Mouse (Mus musculus): ENCODE measurements at regions not wholly inside any gene's neighbourhood (a gene's known extent, or its start where the extent isn't known, plus 50 kb on each side); places are given as distances from the start of the nearest gene placed in this dataset.
A peak's percentile ranks its signal among the peaks of the same experiment; 100 is the strongest.

DNA sequence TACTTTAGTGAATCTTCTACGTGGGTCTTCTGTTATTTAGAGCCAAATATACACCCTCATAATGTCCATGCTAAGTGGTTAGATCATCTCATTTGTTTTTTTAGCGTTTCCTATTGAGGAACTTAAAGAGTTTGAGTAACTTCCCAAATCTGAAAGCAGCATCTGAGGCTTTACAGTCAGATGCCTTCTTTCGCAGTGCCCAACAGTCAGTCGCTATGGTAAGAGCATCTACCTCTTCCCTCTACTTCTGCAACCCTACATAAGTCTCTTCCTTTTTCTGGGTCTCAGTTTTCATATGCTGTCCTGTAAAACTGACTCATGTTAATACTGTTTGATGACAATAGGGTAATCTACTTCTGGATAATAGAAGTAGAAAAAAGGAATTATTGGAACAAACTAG lies 146.8 kb downstream of the Ktn1 start:
- no peak for DNase-seq (ENCODE audit: extremely low spot score, low spot score)

GRCm38 (mm10) chr14:47798203-47798602 lies 150.0 kb downstream of the Ktn1 start:
- DNase-seq (ENCODE audit: extremely low spot score, low spot score): no peak

DNA sequence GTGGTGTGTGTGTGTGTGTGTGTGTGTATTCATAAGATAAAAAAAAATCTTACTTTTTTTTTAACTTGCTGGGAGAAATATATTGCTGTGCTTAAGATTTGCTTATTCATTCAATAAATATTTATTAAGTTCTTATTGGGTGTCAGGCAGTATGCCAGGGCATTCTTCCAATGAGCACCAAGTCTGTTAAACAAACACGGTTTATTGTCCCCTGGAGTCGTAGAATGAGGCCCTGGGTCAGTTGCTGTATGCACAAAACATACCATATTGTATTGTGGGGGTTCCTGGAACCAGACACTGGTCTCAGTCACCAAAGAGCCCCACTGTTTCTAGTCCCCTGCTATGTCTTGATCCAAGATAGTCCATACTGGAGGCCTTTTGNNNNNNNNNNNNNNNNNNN lies 151.3 kb downstream of the Ktn1 start:
- no peak for DNase-seq (ENCODE audit: extremely low spot score, low spot score)

DNA sequence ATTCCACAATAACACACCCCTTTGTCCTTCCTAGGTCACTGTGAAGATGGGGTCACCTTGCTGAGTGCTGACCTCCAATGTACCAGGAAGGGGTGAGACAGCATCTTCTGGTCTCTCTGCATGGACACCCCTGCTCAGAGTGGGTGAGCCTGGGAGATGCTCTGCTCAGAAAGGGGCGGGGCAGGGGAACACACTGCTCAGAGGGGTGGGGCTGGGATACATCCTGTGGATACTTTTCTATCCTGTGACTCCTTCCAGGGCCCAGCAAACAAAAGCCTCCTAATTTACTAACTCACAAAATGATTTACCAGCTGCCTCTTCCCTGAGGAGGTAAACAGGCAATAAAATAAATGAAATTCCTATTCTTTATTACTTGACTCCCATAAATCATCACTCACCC lies 157.0 kb downstream of the Ktn1 start:
- DNase-seq (ENCODE audit: extremely low spot score, low spot score): no peak

DNA sequence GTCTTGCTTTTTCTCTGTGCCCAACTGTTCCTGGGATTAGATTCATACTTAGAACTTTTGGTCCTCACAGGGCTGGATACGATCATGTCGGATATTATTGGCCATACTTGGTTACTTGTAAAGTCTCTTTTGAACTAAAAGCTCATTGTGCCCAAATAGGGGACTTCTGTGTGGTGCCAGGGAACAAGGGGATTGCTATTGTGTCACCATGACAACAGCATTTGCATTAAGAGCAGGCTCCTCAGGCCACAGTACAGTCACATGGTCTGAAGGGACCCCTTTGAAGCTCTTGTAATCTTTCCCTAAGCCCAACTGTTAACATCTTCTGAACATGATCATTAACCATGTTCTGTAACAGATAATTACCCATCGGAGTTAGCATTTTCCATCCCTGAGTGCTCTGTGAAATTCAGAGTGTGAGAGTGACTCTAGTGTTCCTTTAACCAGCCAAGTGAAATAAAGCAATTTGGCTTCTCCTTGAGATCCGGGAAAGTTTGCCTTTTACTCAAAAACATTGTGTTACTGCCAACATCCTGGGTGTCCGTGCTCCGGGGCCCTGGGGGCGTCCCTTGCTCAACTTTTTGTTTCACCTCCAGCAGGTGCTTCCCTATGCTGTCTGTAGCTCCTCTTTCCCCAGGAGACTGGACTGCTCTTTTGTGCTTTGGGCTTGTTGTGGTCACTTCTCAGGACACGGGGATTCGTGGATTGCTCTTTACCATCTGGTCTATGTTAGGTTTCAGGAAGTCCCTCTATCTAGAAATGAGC lies 157.7 kb downstream of the Ktn1 start:
- DNase-seq (ENCODE audit: extremely low spot score, low spot score): peak; percentile 25

DNA sequence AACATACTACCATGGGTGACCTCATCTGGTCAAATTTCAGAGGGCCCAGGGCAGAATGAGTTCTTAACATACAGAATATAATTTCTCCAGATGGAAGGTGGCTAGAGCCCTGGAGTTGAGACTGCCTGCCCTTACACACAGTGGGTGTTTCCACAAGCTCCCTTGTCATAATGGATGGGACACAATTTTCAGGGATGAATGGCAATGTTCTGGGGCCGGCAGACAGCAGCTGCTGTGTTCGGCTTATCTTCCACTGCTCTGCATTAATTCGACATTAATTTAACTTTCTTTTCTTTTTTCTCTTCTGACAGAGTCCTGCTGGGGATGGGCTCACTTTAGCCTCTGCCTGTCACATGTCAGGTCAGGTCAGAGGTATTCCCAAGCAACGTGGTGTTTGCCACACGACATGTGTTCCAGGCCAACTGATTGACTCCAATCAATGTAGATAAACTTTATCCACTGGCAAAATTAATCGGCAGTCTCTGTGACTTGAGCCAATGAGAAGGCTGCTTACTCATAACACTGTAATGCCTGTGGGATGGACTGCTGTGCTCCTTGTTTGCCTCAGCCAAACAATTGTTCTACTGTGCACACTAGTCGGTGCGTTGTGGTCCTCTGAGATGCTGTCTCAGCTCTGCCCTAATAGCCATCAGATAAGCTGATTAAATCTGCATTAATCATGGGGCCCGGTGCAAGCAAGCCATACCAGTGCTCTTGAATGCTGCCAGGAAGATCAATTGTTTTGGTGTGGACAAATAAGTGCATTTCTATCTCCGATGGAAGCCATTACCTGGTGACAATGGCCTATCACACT lies 160.1 kb downstream of the Ktn1 start:
- DNase-seq (ENCODE audit: extremely low spot score, low spot score): peak; percentile 30

- no peak for DNase-seq (ENCODE audit: extremely low spot score, low spot score)
Observed at GRCm38 (mm10) chr14:47818224-47818623, 170.0 kb downstream of the Ktn1 start.

DNA sequence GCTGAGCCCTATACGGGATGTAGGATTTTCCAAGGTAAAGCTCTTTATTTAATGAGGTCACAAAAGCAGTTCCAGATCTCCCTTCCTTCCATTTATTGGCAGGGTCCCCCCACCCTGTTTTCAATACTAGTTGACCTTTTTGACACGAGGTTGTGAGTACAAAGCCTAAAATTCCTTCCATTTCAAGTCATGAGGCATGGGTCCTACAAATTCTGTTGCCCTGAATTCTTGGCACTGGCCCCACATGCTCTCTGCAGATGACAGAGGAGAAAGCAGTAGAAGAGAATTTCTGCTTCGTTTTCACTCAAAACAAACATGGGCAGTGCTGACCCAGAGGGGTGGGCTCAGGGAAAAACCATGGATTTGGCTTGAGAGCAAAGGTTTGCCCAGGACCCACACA lies 170.4 kb downstream of the Ktn1 start:
- no peak for DNase-seq (ENCODE audit: extremely low spot score, low spot score)

GRCm38 (mm10) chr14:47820571-47821143 lies 172.4 kb downstream of the Ktn1 start:
- DNase-seq (ENCODE audit: extremely low spot score, low spot score): no peak

- DNase-seq (ENCODE audit: extremely low spot score, low spot score): no peak
Observed at GRCm38 (mm10) chr14:47823182-47823581, 174.9 kb downstream of the Ktn1 start.

DNA sequence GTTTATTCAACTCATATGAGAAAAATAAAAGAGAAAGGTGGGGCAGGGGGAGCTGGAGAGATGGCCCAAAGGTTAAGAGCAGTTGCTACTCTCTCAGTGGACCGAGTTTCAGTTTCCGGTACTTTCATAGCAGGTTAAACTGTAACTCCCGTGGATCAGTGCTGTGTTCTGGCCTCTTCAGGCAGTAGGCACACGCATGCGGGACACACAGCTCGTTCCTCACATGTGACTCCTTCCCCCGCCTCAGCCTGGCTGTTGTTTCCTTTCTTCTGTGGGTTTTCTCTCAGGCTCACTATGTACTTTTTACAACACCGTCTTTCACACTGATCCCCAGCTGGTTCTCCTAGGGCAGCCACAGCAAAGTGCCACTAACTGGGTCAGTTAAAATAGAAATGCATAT lies 175.4 kb downstream of the Ktn1 start:
- DNase-seq (ENCODE audit: extremely low spot score, low spot score): no peak

- no peak for DNase-seq (ENCODE audit: extremely low spot score, low spot score)
Observed at GRCm38 (mm10) chr14:47825446-47825956, 177.3 kb downstream of the Ktn1 start.

DNA sequence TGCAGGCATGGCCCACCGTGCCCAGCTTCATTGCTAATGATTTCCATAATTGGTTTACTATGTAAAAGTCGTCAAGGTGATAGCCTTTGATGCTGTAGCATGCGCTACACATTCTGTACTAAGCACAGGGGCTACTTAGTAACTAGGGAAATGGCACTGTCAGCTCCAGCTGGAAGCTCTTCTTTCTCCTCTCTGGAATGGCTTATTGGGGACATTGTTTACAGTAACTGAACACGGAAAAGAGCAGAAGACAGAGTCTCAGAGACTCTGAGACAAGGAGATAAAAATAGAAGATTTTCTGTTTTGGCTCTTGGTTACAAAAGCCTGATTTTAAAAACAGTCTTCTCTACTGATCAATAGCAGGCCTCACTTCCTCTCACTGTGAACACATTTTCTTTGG lies 178.3 kb downstream of the Ktn1 start:
- DNase-seq (ENCODE audit: extremely low spot score, low spot score): no peak

DNA sequence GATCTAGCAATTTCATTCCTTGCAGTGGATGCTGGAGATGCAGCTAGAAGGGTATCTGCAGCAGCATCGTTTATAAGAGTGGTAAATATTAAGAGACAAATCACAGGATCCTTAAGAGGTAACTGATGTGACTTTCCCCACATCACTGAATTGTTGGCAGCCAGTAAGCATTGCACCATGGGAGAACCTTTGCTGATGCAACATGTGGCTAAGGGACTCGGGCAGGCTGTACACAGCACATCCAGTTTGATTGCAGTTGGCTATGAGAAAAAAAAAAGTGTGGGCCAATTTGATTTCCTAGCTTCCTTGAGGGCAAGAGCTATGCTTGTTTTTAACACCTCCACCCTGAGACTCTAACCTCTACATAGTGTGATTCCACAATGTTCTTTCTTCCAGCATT lies 179.4 kb downstream of the Ktn1 start:
- no peak for DNase-seq (ENCODE audit: extremely low spot score, low spot score)

DNA sequence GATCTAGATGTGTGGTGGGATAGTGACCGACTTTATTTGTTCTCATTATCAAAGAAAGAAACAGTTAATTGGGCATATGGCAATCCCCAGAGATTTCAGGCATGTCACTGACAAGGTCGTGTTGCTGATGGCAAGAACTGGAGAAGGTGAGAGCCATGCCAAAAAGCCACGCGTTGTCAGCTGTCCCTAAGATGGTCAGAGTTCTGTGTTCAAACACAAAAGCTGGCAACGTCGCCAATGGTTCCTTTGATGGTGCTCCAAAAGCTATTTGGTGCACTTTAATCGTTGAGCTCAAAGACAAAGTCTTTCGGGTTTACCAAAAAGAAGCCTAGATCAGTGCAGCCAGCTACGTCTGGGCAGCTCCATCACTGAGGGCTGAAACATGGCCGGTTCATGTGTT lies 185.4 kb downstream of the Ktn1 start:
- DNase-seq (ENCODE audit: extremely low spot score, low spot score): no peak

DNA sequence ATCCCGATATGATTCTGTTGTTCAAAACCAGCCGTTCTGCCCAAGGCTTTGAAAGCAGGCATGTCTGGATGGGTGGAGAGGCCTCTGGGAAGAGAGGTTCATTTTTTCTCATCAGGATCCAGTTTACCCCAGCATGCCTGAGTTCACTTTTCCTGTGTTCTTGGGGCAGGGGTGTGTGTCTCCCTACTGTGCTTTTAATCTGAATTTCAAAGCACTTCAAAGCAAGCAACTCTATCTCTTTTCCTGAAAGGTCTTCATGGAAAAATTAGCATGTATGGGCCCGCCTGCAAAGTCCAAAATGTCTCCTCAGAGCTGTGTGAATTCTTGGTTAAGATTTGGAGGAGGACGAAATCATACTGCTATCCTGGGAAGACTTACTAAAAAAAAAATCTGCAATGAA lies 187.2 kb downstream of the Ktn1 start:
- no peak for DNase-seq (ENCODE audit: extremely low spot score, low spot score)

- DNase-seq (ENCODE audit: extremely low spot score, low spot score): no peak
Observed at GRCm38 (mm10) chr14:47839493-47840215, 191.4 kb downstream of the Ktn1 start.

- DNase-seq (ENCODE audit: extremely low spot score, low spot score): no peak
Observed at GRCm38 (mm10) chr14:47844366-47844765, 196.1 kb downstream of the Ktn1 start.

DNA sequence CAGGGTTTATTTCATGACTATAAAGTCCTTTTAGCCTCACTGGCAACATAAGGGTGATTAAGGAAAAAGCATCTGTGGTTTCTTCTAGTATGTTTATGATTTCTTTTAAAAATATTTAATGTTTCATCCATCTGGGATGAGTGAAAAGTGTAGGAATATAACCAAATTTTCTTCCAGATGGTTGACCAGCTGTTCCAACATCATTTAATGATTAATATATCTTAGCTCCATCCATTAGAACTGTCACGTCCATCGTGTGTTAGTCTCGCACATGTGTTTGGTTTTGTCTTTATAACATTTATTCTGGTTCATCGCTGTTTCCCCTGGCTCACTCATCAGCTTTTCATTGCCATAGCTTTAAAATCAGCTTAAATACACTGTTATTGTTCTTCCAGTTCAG lies 200.6 kb downstream of the Ktn1 start:
- no peak for DNase-seq (ENCODE audit: extremely low spot score, low spot score)

DNA sequence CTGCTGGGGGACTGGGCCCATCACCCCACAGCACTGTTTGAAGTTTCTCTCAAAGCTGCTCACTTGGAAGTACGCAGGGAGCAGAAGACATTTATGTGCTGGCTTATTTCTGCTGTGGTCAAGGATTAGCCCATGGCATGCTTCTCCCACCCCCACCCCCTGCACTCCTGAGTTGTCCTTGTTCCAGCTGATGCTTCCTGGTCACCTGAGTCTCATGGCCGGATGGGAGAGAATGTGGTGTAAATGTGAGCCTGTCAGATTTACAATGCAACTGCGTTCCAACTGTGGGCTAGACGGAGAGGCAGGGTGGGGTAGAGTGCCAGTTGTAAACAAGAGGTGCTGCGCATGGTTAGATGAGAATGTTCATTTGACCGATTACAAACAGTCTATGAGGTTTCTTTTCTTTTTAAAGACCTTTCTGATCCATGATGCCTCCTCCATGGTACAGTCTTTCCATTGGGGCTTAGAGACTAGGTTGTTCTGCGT lies 208.1 kb downstream of the Ktn1 start:
- no peak for DNase-seq (ENCODE audit: extremely low spot score, low spot score)

DNA sequence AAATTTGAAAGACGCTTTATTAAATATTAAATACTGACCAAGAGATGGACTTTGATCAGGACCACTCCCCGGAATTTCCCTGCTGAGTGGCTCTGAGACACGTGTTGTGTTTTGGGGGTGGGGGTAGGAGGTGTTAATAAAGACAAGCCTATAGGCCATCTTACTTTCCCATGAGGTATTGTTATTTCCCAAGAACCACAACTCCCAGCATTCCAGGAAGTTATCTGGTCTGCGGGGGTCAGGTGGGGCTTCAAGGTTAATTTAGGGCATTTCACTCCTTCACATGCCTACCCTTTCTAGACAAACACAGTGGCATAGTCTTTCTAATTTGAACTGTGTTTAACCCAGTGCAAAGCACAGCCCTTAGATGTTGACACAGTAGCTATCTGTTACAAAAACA lies 209.0 kb downstream of the Ktn1 start:
- DNase-seq (ENCODE audit: extremely low spot score, low spot score): no peak
